ENCODE assay signal across 22 mouse cellular contexts in genomic region chr1:170786570-170787341, GRCm38 (mm10).
"Had no signal": no experiment of that assay in that cellular context is flagged by ENCODE, and none has a peak within 500 bp of the region (broad histone marks: within the 10 kb centered on the region; RNA-seq: fewer than 3 reads in every experiment).

No protein-coding gene starts in this region.

- H3K4me2 ChIP-seq: limb, embryonic 12.5 days; limb, embryonic 15.5 days; liver, embryonic 11.5 days; midbrain, embryonic 13.5 days; neural tube, embryonic 13.5 days had no signal

- H3K4me1 ChIP-seq: limb, embryonic 12.5 days; limb, embryonic 15.5 days; neural tube, embryonic 13.5 days had no signal

- H3K4me3 ChIP-seq: limb, embryonic 12.5 days; limb, embryonic 15.5 days; megakaryocyte, embryonic 14.5 days; midbrain, embryonic 10.5 days; midbrain, embryonic 13.5 days; myocyte; neural tube, embryonic 13.5 days had no signal

- H3K27ac ChIP-seq: limb, embryonic 12.5 days; limb, embryonic 15.5 days; liver, embryonic 14.5 days; midbrain, embryonic 10.5 days; midbrain, embryonic 13.5 days; neural tube, embryonic 13.5 days had no signal

- ATAC-seq: liver, postnatal 0 days; midbrain, embryonic 13.5 days; midbrain, embryonic 16.5 days had no signal

- H3K9ac ChIP-seq: limb, embryonic 12.5 days; limb, embryonic 15.5 days; liver, embryonic 14.5 days; liver, postnatal 0 days; midbrain, embryonic 13.5 days; neural tube, embryonic 13.5 days had no signal

- H3K27me3 ChIP-seq: limb, embryonic 12.5 days; limb, embryonic 15.5 days; megakaryocyte, embryonic 14.5 days; midbrain, embryonic 13.5 days; neural tube, embryonic 13.5 days had no signal

- DNase-seq: kidney, adult 11 months; kidney, adult 9 months; kidney, postnatal 14 days; kidney, postnatal 4 days; left cerebral cortex, postnatal 4 days; liver, postnatal 0 days; retina, postnatal 1 day; right cerebral cortex, postnatal 25 days; spleen, adult 18-20 months; thymus, adult 2 months; thymus, postnatal 14 days; thymus, postnatal 4 days had no signal

- H3K9me3 ChIP-seq: limb, embryonic 12.5 days; limb, embryonic 15.5 days; megakaryocyte, embryonic 14.5 days; midbrain, embryonic 10.5 days; midbrain, embryonic 13.5 days; neural tube, embryonic 13.5 days had no signal
